Mouse (Mus musculus): Measurements from ENCODE around the gene Nectin1.
A peak's percentile ranks its signal among the peaks of the same experiment; 100 is the strongest.

Nectin1 gene

DNA sequence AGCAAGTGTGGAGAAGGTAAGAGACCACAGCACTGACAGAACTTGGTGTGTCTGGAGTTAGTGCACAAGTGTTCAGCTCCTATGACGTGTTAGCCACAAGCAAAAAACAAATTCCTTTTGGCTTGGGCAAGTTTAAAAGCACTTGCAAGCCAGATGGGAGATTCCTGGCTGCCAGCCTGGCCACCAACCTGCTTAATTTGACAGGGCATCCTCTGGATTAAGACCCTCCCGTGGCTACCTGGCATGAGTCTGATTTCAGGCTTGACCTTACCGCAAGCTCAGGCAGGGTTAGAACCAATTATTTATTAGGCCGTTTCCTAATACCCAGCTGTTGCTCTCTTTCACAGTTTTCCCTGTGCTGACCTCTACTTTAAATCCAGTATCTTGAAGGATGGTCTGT, 1.7 kb upstream of the Nectin1 start:
- DNase-seq = no peak

DNA sequence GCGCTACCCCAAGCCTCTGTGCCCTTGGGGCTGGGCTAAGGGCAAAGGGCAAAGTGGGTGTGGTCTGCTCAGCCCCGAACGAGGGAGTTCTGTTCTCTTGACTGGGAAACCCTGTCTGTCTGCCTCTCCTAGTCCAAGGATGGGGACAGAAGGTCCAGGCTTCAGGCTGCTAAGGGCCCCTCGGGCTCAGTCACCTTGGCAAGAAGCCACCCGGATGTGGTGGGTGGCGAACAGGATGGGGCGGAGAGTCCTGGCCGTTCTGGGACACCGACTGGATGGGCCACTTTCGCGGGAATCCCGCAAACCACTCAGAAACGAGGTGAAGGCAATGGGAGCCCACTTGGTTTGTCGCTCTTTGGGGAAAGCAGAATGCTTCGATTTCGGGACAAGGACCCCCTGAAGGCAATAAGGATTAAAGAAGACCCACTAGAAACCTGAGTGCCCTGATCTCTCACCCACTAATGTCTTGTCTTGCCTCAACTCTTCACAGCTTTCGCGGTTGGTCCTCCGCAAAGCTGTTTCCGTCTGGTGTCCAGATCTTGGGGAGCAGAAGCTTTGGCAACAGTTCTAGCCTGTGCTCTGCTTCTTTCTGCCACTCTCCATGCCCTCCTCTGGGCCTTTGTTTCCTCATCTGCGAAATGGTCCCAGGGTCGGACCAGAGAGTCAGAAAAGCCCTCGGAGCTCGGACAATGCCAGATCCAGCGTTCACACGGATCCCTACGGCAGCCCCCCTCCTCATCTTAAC, 710 bp upstream of the Nectin1 start:
- peak; percentile 75 to 79 for DNase-seq

DNA sequence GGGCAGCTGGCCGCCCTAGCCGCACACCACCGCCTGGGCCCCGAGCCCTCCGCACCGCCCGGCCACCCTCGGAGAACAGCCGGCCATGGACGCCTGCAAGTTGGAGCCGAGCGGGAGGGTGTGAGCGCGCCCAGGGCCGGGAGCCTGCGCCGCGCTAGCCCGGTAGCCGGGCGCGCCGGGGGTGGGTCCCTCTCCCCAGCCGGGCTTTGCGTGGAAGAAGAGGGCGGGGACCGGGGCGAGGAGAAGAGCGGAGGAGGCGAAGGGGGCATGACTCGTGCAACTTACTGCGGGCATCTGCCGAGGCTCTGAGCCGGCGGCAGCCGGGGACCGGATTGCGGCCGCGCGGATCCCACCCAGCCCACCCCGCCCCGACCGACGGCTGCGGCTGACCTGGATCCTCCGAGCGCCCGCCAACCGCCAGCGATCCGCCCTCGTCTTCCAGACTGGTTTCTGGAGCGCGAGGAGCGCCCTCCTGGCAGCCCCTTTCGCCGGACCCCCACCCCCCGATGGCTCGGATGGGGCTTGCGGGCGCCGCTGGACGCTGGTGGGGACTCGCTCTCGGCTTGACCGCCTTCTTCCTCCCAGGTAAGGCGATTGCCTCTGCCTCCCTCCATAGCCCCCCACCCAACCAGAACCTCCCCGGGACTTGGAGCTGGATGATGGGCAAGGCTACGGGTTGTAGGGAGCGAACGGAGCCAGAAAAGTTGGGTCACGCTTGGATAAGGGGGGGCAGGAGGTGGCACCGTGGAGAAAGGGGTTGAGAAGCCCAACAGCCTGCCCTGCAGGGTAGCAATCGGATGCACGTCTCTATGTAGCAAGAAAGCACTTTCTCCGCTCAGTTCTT, 576 bp downstream of the Nectin1 start:
- DNase-seq = no peak

DNA sequence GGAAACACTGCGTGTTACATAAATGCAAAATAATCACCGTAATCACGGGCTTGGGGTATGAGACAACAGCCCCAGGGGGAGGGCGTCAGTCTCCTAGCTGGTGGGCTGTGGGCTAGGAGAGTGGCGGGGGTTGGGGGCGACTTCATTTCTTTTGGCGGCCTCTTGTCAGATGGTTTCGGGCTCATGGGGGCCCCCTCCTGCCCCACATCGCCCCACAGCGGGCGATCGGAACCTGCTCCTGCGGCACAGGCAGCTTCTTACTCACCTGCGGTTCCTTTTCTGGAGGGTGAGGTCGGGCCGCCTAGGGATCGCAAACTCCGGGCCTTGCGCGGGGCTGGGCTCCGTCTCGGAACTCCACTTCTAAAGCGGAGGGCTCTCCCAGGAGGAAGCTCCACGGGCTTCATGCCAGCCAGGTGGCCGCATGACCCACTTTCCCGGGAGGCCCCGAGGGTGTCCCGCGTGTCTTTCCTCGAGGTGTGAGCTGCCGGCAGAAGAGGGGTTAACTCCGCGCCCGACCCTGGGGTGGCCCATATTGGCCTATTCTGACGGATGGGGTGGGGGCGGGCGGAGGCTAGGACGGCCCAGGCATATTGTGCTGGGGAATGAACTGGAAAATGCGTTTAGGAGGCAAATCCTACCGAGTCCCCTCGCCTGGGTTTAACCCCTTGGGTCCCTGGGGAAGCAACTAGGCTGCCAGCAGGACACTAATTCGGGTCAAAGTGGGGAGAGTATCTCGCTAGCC, 1.4 kb downstream of the Nectin1 start:
- no peak for DNase-seq

DNA sequence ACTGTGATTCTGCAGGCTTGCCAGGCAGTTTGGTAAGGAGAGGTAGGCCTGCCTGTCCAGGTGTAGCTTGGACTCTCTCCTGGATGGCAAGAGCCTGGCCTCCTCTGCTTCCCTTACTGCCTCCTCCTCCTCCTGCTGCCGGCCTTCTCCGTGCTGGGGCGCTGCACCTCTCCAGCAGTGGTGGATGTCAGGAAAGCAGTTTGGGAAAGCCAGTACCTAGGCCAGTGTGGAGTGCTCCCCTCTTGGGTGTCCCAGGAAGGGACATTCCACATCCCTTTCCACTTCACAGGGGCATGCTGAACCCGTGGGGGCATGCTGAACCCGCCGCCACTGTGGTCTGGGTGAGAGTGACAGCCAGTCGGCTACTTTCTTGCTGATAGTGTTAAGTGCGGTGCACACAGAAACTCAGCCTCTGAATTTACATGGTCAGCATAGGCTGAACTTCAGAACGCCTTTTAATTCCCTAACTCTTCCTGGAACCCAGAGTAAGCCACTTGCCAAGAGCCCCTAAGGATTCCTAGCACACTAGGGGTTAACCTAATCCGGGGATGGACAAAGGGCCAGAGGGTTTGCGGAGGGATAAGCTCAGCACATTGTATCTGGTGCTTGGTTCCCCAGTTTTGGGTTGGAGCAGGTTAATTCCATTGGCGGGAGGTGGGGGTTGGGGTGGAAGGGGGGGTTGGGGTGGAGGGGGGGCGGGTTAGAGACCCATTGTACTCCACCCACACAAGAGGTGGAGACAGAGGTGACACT, 2.3 kb downstream of the Nectin1 start:
- no peak for DNase-seq

DNA sequence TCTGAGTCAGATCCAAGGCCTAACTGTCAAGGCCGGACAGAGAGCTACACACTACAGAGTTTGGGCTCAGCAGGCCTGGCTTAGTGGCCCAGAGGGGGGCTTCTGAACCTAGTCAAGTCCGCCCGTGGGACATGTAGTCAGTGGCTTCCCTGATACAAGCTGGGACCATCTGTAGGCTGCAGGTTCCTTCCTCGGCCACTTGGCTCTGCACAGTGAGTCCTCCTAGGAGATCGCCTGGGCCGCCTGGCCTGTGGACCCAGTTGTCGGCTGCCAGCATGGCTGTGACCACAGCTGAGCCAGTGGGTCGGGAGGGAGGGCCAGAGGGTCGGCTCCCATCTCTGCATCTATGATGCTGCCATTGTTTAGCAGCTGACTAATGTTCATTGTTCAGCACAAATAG, 3.9 kb downstream of the Nectin1 start:
- DNase-seq = no peak

DNA sequence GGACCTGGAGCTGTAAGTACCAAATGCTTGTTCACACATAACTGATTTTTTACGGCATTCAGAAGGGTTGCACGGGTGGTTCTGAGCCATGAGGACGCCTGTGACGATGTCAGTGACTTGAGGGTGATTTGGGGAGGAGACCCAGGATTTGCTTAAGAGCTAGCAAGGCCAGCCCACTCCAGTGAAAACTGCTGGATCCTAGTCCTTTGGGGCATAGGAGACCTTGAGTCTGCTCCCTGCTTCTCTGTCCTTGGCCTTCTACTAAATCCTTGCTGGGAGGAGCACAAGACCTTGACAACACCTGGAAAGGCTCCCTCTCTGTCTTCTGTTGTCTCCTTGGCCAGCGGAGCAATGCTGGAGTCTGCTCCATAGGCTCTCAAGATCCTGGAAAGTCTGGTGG, 4.7 kb downstream of the Nectin1 start:
- no peak for DNase-seq

DNA sequence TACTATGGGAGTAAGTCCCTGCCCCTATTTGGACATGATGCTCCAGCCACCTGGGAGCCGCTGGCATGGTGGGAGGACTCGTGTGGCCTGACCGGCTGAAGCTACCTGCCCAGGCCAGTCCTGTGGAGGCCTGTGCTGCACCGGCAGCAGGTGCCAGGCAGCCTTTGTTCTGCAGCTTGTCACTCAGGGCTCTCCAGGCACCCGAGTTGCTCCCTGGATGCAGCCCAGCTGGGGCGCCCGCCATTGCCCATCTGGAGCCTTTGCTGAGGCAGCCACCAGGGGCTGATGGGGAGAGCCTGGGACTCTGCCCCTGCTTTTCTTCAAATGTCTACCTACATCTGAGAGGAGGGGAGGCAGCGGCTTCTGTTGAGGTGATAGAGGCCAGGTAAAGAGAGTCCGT, 6.3 kb downstream of the Nectin1 start:
- DNase-seq = no peak

DNA sequence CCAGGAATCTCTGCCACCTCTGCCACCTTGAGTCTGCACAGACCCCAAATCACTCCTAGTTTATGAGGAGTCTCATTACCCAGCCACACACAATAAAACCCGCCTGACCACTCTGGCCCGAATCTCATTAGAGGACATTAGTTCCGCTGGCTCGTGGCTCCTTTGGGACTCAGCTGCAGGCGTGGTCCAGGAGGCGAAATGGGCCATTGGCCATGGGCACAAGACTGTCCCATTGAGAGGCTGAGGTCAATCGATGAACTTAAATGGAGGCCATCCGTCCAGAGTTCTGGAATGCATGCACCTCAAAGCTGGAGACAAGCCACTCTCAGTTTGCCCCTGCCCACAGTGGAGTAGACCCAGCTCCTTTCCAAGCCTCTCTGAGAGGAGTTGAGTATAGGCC, 7.3 kb downstream of the Nectin1 start:
- no peak for DNase-seq

DNA sequence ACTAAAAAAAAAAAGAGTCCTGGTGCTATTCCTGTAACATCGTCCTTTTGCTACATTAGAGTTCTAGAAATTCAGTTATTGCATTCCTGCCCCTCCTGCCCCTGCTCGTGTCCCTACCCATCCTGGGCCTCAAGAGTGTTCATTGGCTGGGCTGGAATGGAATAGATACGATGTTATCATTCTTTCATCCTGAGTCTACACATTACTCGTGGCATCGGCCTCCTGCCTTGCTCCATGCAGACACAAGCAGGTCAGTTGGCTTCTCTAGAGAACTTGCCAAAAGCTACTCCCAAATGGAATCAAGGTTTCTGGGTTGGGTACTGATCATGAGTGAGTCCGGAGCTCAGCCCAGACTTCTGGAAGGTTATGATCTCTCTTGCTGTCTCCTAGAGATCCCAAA, 9.7 kb downstream of the Nectin1 start:
- no peak for DNase-seq

DNA sequence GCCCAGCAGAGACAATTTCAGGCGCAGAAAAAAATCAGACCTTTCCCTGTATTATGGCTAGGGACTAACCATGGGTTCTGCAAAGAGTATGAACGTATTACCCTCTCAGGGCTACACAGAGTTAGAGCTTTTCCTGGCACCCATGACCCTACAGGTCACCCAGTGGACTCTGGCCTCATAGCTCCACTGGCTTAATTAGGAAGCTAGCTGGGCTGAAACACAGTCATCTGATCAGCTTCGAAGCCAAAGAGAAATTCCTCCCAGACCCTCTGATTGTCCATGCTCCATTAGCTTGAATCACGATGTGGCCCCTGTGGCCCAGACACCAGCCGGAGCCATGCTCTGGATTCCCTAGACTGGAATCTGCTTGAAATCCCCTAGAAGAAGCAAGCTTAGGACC, 10.3 kb downstream of the Nectin1 start:
- peak; percentile 84 to 90 for DNase-seq

DNA sequence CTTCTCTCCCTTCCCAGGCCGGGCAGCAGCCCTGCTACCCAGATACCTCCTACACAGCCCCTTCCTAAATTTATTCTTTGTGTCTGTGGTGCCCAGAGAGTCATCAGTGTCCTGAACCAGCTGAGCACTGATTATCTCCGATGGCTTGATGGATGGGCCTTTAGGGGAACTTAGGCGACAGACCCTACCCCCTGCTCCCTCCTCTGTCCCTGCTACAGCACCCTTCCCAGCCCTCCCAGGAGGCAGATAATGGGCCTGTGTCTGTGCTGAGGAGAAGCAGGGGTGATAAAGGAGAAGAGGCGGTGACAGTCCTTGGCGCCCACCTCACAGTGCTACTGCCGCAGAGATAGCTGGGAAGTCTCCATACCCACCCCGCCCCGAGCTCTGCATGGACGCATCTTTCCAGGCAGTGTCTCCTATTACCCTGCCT, 11.0 kb downstream of the Nectin1 start:
- no peak for DNase-seq

DNA sequence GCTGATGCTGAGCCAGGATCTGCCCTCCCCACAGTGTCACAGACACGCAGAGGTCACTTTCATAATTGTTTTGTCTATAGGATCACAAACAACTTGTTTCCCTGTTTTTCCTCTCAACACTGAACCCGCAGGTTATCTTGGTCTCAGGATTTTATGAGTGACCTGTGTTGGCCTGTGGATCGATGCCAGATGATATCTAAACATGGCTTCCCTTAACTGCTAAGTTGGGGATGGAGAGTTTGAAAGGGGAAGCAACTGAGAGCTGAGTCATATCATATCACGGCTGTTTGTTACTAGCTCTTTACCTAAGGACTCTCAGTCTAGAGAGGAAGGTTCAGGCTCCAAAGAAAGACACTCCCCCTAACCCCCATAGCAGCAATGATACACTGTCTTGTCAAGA, 11.7 kb downstream of the Nectin1 start:
- DNase-seq = no peak

DNA sequence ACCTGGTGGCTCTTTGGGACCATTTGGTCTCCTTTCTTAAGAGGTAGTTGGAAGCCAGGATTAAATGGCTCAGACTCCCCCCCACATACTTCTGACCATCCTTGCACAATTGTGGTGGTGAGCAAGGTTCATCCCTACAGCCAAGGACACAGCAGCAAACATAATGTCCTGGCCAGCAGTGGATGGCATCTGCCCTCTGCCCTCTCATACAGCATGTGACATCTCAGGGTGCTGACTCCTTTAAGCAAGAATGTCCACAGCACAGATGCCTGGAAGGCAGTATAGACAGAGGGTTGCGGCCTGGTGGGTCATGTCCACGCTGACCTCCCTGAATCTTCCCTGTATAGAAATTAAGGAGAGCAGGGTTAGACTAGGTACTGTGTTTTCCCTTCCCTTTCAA, 12.1 kb downstream of the Nectin1 start:
- DNase-seq = peak; percentile 74 to 80

DNA sequence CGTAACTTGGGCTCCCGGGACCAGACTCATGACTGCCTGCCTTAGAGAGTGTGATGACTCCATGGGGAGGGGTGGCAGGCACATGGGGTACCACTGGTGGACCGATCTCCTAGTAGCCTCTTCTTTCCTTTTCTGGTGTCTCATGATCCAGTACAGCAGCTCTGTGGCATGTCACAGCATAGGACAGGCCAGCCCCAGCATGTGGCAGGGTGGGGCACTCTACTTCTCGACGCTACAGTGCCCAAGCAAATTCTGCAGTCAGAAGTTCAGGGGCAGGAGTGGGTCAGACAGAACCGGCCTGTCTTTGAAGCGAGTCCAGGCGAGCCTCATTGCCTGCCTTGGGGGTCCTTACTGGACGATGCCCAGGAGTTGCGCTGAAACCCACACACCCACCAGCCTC, 13.4 kb downstream of the Nectin1 start:
- DNase-seq = no peak

DNA sequence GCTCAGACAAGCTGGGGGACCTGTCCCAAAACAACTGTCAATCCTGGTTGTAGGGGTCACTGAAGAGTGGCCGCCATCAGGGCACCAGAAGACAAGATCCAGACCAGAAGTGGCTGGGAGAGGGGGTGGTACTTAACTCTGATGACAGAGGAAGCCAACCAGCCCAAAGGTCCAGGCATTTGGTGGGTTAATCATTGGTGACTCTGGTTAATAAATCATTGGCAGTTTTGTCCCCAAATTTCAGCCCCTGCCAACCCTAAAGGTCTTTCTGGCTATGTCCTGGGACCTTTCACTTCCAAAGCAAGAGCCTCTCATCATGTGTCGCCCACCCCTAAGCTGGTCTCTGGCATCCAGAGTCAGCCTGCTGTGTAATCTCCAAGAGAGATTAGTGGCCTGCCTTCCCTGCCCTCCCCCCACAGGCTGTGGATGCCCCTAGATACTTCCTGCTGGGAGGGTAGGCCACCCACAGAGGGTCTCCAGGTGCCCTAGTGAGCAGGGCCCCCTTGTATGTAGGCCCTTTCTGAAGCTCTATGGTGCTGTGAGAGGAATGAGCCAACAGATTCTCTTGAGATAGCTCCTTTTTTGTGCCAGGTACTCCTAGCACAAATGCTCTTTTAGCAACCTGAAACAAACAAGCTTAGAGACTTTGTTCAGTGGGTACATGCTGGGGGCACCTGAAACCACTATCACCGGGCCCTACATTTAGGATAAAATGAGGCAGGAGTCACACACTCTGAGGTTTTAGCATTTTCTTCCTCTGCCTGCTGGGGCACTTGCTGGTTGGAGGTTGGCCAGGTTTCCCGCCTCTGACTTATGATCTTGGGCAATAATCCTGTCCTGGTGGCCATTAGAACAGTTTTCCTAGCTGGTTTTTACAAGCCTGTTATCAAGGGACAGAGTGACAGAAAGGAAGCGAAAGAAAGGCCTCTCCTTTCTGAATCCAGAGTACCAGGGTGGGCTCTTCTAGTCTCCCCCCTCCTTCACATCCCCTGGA, 14.5 kb downstream of the Nectin1 start:
- peak; percentile 82 to 83 for DNase-seq

DNA sequence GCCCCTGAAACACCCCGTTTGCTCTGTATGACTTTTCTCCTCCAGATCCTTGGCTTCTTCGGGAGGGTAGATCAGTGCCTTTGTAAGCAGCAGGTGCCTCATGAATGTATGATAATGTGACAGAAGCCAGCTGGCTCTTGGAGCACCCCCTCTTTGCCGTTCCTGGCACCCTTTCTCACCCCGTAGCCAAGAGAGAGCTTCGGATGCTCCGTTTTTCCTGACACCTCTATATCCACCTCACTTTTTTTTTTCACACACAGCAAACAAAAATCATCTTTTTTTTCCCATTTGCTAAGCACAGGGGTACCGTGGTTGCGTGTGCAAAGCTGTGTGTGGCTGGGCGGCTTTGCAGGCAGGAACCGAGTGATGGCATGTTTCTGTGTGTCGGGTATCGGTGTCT, 16.3 kb downstream of the Nectin1 start:
- DNase-seq = no peak

DNA sequence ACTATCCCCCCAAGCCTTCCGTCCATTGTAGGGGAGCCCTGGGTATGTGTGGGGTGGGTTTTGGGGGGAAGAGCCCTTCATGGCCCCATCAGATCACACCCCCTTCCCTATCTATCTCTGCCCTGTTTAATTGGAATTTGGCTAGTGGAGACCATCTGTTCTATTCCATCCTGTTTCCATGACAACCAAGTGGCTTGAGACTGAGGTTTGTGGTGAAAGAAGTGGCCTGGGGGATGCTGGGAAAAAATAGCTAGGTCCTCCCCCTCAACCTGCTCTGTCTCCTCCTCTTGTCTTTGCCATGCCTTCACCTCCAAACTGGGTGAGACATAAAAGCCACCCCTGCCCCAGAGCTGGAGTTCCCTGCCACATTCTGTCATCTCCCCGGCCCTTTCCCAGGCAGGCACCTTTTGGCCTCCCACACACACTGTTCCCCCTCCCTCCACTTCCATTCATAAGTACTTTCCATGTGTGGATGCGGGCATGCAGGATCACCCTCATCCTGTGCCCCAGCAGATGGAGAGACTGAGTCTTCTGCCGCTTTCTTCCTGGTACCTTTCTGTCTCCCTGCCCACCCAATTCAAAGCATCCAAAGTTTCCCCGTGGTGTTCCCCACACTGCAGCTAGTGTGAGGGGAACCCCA, 17.5 kb downstream of the Nectin1 start:
- DNase-seq = no peak

DNA sequence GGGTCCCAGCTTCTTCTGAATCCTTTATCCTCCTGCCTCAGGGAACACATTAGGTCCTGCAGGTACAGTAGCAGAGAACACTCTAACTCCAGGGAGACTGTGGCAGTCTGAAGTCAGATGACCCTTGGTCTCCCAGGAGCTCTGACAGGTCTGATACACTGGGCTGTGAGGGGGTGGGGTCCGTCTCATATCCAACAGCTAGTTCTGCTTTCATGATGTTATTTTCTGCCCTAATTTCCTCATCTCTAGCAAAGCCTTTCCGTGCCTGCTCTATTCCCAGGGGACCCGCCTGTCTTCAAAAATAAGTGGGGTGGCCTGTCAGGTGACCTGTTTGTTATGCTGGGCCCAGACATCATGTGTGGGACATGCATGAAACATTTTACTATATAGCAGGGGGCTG, 18.2 kb downstream of the Nectin1 start:
- DNase-seq = no peak

DNA sequence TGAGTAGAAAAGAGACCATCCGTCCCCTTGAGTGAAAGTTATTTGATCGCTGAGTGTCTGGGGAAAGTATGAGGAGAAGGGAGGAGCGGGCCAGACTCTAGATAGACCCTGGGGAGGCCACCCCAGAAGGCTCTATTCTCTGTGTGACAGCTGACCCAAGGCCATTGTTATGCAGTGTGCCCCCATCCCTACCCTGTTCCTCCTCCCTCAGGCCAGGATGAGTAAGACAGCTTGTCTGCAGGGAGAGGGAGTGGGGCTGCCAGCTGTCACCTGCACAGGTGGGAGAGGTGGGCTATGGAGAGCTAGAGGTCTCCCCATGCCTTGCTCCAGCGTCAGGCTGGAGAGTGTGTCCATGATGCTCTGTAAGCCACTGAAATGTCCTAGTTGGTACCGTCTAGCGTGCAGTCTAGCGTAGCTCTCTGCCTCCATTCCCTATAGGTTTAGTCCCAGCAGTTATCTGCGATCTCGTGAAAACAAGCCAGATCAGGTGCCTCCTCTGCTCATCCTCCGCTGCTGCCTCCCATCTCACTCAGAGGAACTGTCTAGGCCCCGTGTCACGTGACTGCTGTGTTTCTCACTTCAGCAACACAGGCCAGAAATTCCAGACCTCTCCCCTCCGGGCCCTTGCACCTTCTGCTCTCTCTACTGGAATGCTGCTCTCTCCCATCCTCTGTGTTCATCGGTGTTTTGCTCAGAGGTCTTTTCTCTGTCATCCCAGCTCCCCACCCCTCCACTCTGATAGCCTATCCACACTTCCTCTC, 21.8 kb downstream of the Nectin1 start:
- peak in 1 of 2 experiments; percentile 30 for DNase-seq
